Mouse (Mus musculus) CH12.LX (cell line): ENCODE data around the gene Ankrd35. TPM values are rescaled to one million over a fixed set of nuclear protein-coding genes. Genes with fewer than 3 reads are reported as not detected.
A peak's percentile ranks its signal among the peaks of the same experiment; 100 is the strongest.

Experiments used
- DNase-seq: peaks from one replicate; pipeline ENCODE4 v3.0.0-alpha.2; 2013; ENCODE audit errors: extremely low read depth
- H3K27ac ChIP-seq: 2 replicates; pipeline ENCODE4 v1.5.1; 2012; ENCODE audit warnings: low read depth, mild to moderate bottlenecking, control low read depth, moderate library complexity; ENCODE audit not compliant: insufficient read depth
- H3K27me3 ChIP-seq: replicated peaks from 2 replicates; pipeline ENCODE3; 2012; ENCODE audit warnings: inconsistent platforms
- H3K36me3 ChIP-seq, 2 experiments: replicated peaks in 1 of 2; 2 replicates each; pipeline versions ENCODE3 to v1.6.1; 2012; ENCODE audit warnings: inconsistent platforms in 1 of 2, low read length in 1 of 2, mild to moderate bottlenecking in 1 of 2, mixed read lengths in 1 of 2, moderate library complexity in 1 of 2; ENCODE audit not compliant: control insufficient read depth in 1 of 2, insufficient read depth in 1 of 2
- H3K4me1 ChIP-seq, 2 experiments: 2 replicates each; pipeline ENCODE4 v1.6.1; 2012; ENCODE audit warnings: inconsistent platforms in 1 of 2, moderate library complexity in 1 of 2; ENCODE audit not compliant: insufficient read depth in 2 of 2, control insufficient read depth in 1 of 2
- H3K4me2 ChIP-seq: 2 replicates; pipeline ENCODE4 v1.6.1; 2012; ENCODE audit warnings: low read depth, mild to moderate bottlenecking, control low read depth; ENCODE audit not compliant: poor library complexity, insufficient read depth, severe bottlenecking
- H3K4me3 ChIP-seq, 3 experiments: fragments of 150-350 bp in 1 of 3; sonication (generic) in 1 of 3; replicated peaks in 1 of 3; 2 replicates each; pipeline versions ENCODE3 to v1.5.1; 2011 to 2012; ENCODE audit warnings: low read depth in 2 of 3, low read length in 2 of 3, mild to moderate bottlenecking in 2 of 3, moderate library complexity in 2 of 3, control low read depth in 1 of 3, improper control_type of control experiment in 1 of 3, inconsistent platforms in 1 of 3, mixed read lengths in 1 of 3; ENCODE audit not compliant: poor library complexity in 1 of 3
- H3K79me2 ChIP-seq: replicated peaks from 2 replicates; pipeline ENCODE4 v1.6.1; 2012; ENCODE audit warnings: mild to moderate bottlenecking, moderate library complexity; ENCODE audit not compliant: control insufficient read depth, poor library complexity, insufficient read depth, severe bottlenecking; ENCODE audit errors: extremely low read depth
- H3K9ac ChIP-seq: 2 replicates; pipeline ENCODE4 v1.6.1; 2012; ENCODE audit warnings: low read depth, mild to moderate bottlenecking, control low read depth, moderate library complexity; ENCODE audit not compliant: insufficient read depth
- H3K9me3 ChIP-seq: replicated peaks from 2 replicates; pipeline ENCODE3; 2012; ENCODE audit warnings: low read length, inconsistent platforms, mixed read lengths
- BHLHE40 ChIP-seq: IDR thresholded peaks from 2 replicates; pipeline ENCODE4 v1.6.1; 2011; ENCODE audit warnings: mild to moderate bottlenecking, low read depth, low read length, improper control_type of control experiment
- CHD2 ChIP-seq: IDR thresholded peaks from 2 replicates; pipeline ENCODE4 v1.6.1; 2011; ENCODE audit warnings: low read length, improper control_type of control experiment
- CTCF ChIP-seq, 2 experiments: IDR thresholded peaks in 1 of 2; conservative IDR thresholded peaks in 1 of 2; 2 replicates each; pipeline ENCODE4 v1.5.1; 2011 to 2012; ENCODE audit warnings: low read depth in 2 of 2, low read length in 2 of 2, improper control_type of control experiment in 1 of 2, inconsistent platforms in 1 of 2, mild to moderate bottlenecking in 1 of 2, moderate library complexity in 1 of 2
- E2F4 ChIP-seq: IDR thresholded peaks from 2 replicates; pipeline ENCODE4 v1.6.1; 2011; ENCODE audit warnings: low read depth, low read length, improper control_type of control experiment; ENCODE audit not compliant: insufficient replicate concordance
- ELF1 ChIP-seq: IDR thresholded peaks from 2 replicates; pipeline ENCODE4 v1.6.1; 2014; ENCODE audit warnings: low read depth, mild to moderate bottlenecking, inconsistent platforms, low read length, improper control_type of control experiment
- ETS1 ChIP-seq: conservative IDR thresholded peaks from 2 replicates; pipeline ENCODE4 v1.6.1; 2012; ENCODE audit warnings: low read depth, mild to moderate bottlenecking, inconsistent platforms, low read length, improper control_type of control experiment, moderate library complexity
- GABPA ChIP-seq: IDR thresholded peaks from 2 replicates; pipeline ENCODE4 v1.6.1; 2012; ENCODE audit warnings: low read depth, low read length, improper control_type of control experiment, inconsistent platforms; ENCODE audit not compliant: insufficient replicate concordance
- HCFC1 ChIP-seq: IDR thresholded peaks from 2 replicates; pipeline ENCODE4 v1.6.1; 2012; ENCODE audit warnings: low read depth, mild to moderate bottlenecking, inconsistent platforms, low read length, improper control_type of control experiment
- IRF4 ChIP-seq: IDR thresholded peaks from 2 replicates; pipeline ENCODE4 v1.6.1; 2014; ENCODE audit warnings: low read depth, mild to moderate bottlenecking, inconsistent platforms, low read length, improper control_type of control experiment
- KAT2A ChIP-seq: IDR thresholded peaks from 2 replicates; pipeline ENCODE4 v1.6.1; 2012; ENCODE audit warnings: low read length, improper control_type of control experiment, inconsistent platforms; ENCODE audit not compliant: insufficient replicate concordance
- MAX ChIP-seq: IDR thresholded peaks from 2 replicates; pipeline ENCODE4 v1.6.1; 2011; ENCODE audit warnings: low read length, improper control_type of control experiment
- MAZ ChIP-seq: IDR thresholded peaks from 2 replicates; pipeline ENCODE4 v1.6.1; 2012; ENCODE audit warnings: low read depth, mild to moderate bottlenecking, inconsistent platforms, low read length, improper control_type of control experiment, moderate library complexity
- MEF2A ChIP-seq: IDR thresholded peaks from 2 replicates; pipeline ENCODE4 v1.6.1; 2014; ENCODE audit warnings: low read depth, mild to moderate bottlenecking, inconsistent platforms, low read length, improper control_type of control experiment, borderline replicate concordance
- MXI1 ChIP-seq: IDR thresholded peaks from 2 replicates; pipeline ENCODE4 v1.6.1; 2011; ENCODE audit warnings: mild to moderate bottlenecking, low read depth, low read length, improper control_type of control experiment
- MYC ChIP-seq: IDR thresholded peaks from 2 replicates; pipeline ENCODE4 v1.6.1; 2011; ENCODE audit warnings: low read depth, mild to moderate bottlenecking, improper control_type of control experiment, low read length
- NELFE ChIP-seq: IDR thresholded peaks from 2 replicates; pipeline ENCODE4 v1.6.1; 2011; ENCODE audit warnings: low read depth, low read length, improper control_type of control experiment
- NRF1 ChIP-seq: IDR thresholded peaks from 2 replicates; pipeline ENCODE4 v1.6.1; 2014; ENCODE audit warnings: low read depth, mild to moderate bottlenecking, inconsistent platforms, low read length, improper control_type of control experiment, moderate library complexity
- PAX5 ChIP-seq: IDR thresholded peaks from 2 replicates; pipeline ENCODE4 v1.6.1; 2012; ENCODE audit warnings: low read length, inconsistent platforms, mixed read lengths
- POLR2A ChIP-seq: IDR thresholded peaks from 2 replicates; pipeline ENCODE4 v1.6.1; 2011; ENCODE audit warnings: low read depth, mild to moderate bottlenecking, improper control_type of control experiment, low read length
- POLR2AphosphoS2 ChIP-seq: IDR thresholded peaks from 2 replicates; pipeline ENCODE4 v1.6.1; 2011; ENCODE audit warnings: low read depth, low read length, improper control_type of control experiment
- SIN3A ChIP-seq: IDR thresholded peaks from 2 replicates; pipeline ENCODE4 v1.6.1; 2012; ENCODE audit warnings: low read length, improper control_type of control experiment, inconsistent platforms
- TBP ChIP-seq: conservative IDR thresholded peaks from 2 replicates; pipeline ENCODE4 v1.6.1; 2011; ENCODE audit warnings: low read depth, low read length, improper control_type of control experiment
- TCF12 ChIP-seq: IDR thresholded peaks from 2 replicates; pipeline ENCODE4 v1.6.1; 2014; ENCODE audit warnings: low read depth, mild to moderate bottlenecking, inconsistent platforms, low read length, improper control_type of control experiment
- USF1 ChIP-seq: IDR thresholded peaks from 2 replicates; pipeline ENCODE4 v1.6.1; 2014; ENCODE audit warnings: low read depth, mild to moderate bottlenecking, inconsistent platforms, low read length, improper control_type of control experiment
- ZMIZ1 ChIP-seq: IDR thresholded peaks from 2 replicates; pipeline ENCODE4 v1.6.1; 2012; ENCODE audit warnings: low read depth, mild to moderate bottlenecking, inconsistent platforms, low read length, improper control_type of control experiment
- ZNF384 ChIP-seq: IDR thresholded peaks from 2 replicates; pipeline ENCODE4 v1.6.1; 2012; ENCODE audit warnings: low read depth, low read length, improper control_type of control experiment, inconsistent platforms
- dilution Hi-C: fragments of 300-500 bp; cut with MboI; formaldehyde crosslinking; loops from 2 replicates; pipeline ENCODE4 v1.14.3; 2020; ENCODE audit warnings: low sequenced_read_pairs; ENCODE audit not compliant: extremely low pct_unique_long_range_greater_than_20kb, extremely low pct_ligation_motif_present
- in situ Hi-C: fragments of 300-500 bp; cut with MboI; formaldehyde crosslinking; loops from 3 replicates; pipeline ENCODE4 v1.14.3; 2019; ENCODE audit warnings: low sequenced_read_pairs, low pct_ligation_motif_present, low pct_unique_long_range_greater_than_20kb, mixed read lengths
- polyA plus RNA-seq: library from polyadenylated mRNA; unstranded; fragments of >175 nt; gene quantifications from 2 replicates; pipeline ENCODE4 v1.2.1, GENCODE M21; 2012; ENCODE audit warnings: low read depth; ENCODE audit not compliant: insufficient read length
- total RNA-seq, 2 experiments: library from RNA; depleted of rRNA; stranded (reverse); fragments of 300-350 nt in 1 of 2; fragments of >200 nt in 1 of 2; gene quantifications; 2 replicates each; pipeline ENCODE4 v1.2.3; 2012 to 2014

Gene Ankrd35
- total and polyA plus RNA-seq, 3 experiments = 0.78 to 11.2 (median 1.9) TPM

DNA sequence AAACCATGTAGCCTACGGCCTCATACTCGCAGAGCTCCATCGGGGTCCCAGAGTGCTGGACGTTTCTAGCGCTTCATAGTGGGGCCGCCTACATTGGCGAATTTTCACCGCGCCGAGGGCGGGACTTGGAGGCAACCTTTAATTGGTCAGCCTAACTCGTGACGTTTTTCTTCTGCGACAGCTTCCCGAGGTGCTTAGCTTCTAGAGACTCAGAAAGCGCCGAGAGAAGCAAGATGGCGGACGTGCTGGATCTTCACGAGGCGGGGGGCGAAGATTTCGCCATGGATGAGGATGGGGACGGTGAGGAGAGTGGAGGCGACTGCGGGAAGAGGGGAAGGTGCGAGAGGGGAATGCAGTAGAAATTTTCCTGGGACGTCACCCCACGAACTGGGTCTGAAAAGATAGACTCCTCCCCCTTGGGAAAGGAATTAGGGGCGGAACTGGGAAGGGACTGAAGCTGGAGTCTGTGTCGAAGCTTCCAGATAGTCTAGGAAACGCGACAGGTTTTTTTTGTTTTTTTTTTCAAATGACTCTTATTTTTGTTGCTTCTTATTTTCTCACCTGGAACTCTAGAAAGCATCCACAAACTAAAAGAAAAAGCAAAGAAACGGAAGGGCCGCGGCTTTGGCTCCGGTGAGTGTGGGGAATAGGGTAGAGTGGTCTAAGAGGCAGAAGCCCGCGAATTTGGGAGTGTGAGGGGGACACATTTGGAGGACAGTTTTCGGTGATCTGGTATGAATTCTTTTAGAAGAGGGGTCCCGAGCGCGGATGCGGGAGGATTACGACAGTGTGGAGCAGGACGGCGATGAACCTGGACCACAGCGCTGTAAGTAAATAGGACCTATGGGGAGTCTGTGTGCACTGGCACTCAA is 40.0 kb upstream of the Ankrd35 start, which contains the start of gene Rbm8a:
Gene Rbm8a, plus strand, starts transcription at position 205 of the 872 bp plus-strand sequence.
- Histone ChIP-seq H3K9ac (peak within 1 kb of the TSS; percentile 92), H3K4me3 (peak within 1 kb of the TSS; percentile 77 to 88 (median 78)), H3K36me3 (peaks cover 15 to 36% of the 10 kb centered on the region in 2 experiments), H3K27ac (peak within 1 kb of the TSS; percentile 29; the same call in 1 of the 2 replicates), H3K79me2 (peaks cover 16% of the 10 kb centered on the region), H3K9me3 (no peaks in the 10 kb centered on the region), H3K4me2 (peak within 1 kb of the TSS; percentile 98), H3K27me3 (no peaks in the 10 kb centered on the region), H3K4me1 (peaks cover 0 to 26% of the 10 kb centered on the region in 2 experiments; a peak in 2 of 4 replicates)
- peak; percentile 88; the same call in 1 of the 2 replicates for TF ChIP-seq KAT2A
- TF ChIP-seq ETS1 = peak; percentile 31; the same call in 1 of the 2 replicates
- peak; percentile 82 for TF ChIP-seq MXI1
- no peak for TF ChIP-seq BHLHE40
- peak; percentile 93 for TF ChIP-seq HCFC1
- no peak for TF ChIP-seq ZNF384
- peak; percentile 96 for TF ChIP-seq TCF12
- peak; percentile 94 for TF ChIP-seq SIN3A
- TF ChIP-seq CTCF (conservative IDR thresholded peaks at IDR 0.05 in 1 of 2, IDR thresholded peaks at IDR 0.05 in 1 of 2; ENCODE audit: low read depth in 2 of 2, low read length in 2 of 2) = no peak
- peak; percentile 67 for TF ChIP-seq ELF1
- TF ChIP-seq IRF4 = peak; percentile 58; the same call in 1 of the 2 replicates
- TF ChIP-seq MAZ = no peak
- peak; percentile 78; the same call in 1 of the 2 replicates for TF ChIP-seq MEF2A
- peak; percentile 65 for TF ChIP-seq MAX
- peak; percentile 11; the same call in 1 of the 2 replicates for TF ChIP-seq GABPA
- peak; percentile 89 for TF ChIP-seq POLR2AphosphoS2
- TF ChIP-seq NRF1 = peak; percentile 66
- TF ChIP-seq E2F4 = peak; percentile 91; the same call in 1 of the 2 replicates
- no peak for TF ChIP-seq USF1
- TF ChIP-seq PAX5 = no peak
- TF ChIP-seq ZMIZ1 = peak; percentile 90
- TF ChIP-seq NELFE = peak; percentile 94
- TF ChIP-seq MYC = peak; percentile 87
- peak; percentile 85 for TF ChIP-seq CHD2
- peak; percentile 89 for TF ChIP-seq TBP
- TF ChIP-seq POLR2A = peak; percentile 93
- dilution Hi-C loops (no loop called here), in situ Hi-C loops (loop anchor here (5.0 kb wide), 1 partner anchor 38 kb away; the partner anchor contains the start of gene Polr3gl)
- DNase-seq = peak; percentile 99
